Mouse (Mus musculus): ENCODE measurements around the gene Ptpdc1.

- no peak for TF ChIP-seq POLR2A (IDR thresholded peaks at IDR 0.05; ENCODE audit: borderline replicate concordance, low read depth, low read length)
- TF ChIP-seq CTCF (IDR thresholded peaks at IDR 0.05; ENCODE audit: low read depth, low read length), result no peak
Measured at GRCm38 (mm10) chr13:48672312-48672840, 46.9 kb upstream of the Ptpdc1 start.

Measured in bone marrow macrophage, adult 2 months (primary cell).